Mouse (Mus musculus): ENCODE results near the gene Prl2a1.
"Not testable (repeated sequence)": the region's sequence is repeated elsewhere in the genome, so short reads cannot be mapped to it uniquely, and the experiment has no call there.

Gene Prl2a1

DNA sequence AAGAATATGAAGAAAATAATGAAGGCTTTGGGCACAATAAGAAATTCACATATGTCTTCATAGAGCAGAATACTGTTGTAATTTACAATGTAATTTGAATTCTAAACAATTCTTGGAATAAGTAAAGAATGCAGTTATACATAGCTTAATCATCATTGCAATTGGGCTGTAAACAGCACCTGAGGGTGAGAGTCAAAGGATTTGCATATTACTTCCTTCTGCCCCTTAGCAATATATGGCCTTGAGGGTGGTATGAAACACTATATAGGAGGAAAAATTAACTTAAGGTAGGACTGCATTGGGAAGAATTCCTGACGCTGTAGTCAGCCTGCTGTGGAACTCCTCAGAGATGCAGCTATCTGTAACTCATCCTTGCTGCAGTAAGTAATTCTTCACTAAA is at the start of gene Prl2a1:
TSS of gene Prl2a1 (plus strand) at position 301 of the 400 bp plus-strand sequence.
- DNase-seq (ENCODE audit: low spot score): no peak

DNA sequence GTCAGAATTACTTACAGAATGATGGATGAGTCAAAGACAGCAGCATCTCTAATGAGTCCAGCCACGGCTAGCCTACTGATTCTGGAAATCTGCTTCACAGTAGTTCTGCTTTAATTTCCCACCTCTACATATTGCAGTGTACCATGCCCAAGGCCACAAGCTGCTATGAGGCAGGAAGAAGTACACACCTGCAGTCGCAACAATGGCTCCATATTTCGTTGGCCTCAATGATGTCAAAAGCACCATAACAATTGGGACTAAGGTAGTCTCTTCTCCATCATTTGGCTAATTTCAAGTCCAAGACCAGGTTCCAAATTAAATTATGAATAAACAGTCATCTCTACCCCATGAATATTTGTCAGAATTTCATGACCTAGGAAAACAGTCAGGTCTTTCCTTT is 20.8 kb upstream of the Prl2a1 start, which contains the start of gene Prl7c1:
TSS of gene Prl7c1 (minus strand) at position 101 of the 400 bp plus-strand sequence.
- not testable (repeated sequence) for DNase-seq (ENCODE audit: low spot score)

DNA sequence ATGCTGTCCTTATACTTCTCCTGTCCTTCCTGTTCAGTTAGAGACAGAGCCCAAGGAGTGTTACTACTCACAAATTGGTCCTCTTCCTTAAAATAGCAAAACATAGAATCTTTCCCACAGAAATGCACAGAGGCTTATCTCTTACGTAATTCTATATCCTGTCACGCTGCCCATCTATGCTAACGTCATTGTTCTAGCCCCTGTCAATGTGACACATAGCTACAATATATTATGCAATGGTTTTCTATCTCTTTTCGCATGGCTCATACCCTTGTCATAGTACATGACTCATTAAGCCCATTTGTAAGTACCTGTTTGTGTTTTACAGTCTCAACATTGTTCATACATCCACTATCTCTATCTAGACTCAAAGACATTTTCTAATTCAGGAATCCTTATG is 2.2 kb upstream of the Prl2a1 start:
- DNase-seq (ENCODE audit: low spot score): no peak

DNA sequence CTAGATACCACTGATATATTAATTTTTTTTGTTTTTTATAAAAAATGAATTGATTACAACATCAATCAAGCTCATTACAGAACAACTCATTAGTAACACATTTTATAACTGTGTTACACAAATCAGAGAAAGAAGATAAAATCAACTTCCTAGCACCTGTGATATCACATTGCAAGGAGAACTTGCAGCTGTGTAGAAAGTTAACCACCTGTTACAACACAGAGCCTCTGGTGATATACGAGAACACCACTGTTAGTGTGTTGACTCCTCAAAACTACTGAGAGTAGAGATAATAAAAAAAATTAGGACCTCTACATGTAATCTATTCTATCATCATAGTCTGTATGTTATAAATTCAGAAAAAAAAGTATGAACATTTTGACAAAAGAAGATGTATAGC is 1.3 kb downstream of the Prl2a1 start:
- no peak for DNase-seq (ENCODE audit: low spot score)

DNA sequence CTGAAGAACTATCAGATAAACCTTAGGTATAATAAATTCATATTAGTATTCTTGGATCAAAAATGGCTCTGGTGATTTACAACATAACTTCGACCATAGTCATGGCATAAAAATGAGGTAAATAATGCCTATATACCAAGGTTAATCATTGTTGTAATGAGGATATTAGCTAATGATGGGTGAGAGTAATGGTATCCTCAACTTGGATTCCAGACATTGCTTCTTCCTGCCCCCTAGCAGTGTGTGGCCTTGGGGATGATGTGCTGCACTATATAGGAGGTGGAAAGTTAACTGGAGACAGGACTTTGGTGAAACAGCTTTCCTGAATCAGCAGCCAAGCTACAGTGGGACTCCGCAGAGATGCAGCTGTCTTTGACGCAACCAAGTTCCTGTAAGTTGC is 47.6 kb downstream of the Prl2a1 start, which contains the start of gene Prl2c1:
TSS of gene Prl2c1 (plus strand) at position 301 of the 400 bp plus-strand sequence.
- no peak for DNase-seq (ENCODE audit: low spot score)
